Mouse (Mus musculus): ENCODE data around the gene Phka2. TPM values are rescaled to one million over a fixed set of nuclear protein-coding genes. Genes with fewer than 3 reads are reported as not detected.

Gene Phka2
- total RNA-seq, 2 experiments from 2014 or later = 24.9 to 44.0 TPM

GRCm38 (mm10) chrX:160592933-160593332 is 91.0 kb downstream of the Phka2 start:
- intact Hi-C loops (cut with DNase I) = no loop called here
- peak in 1 of 2 experiments; percentile 43 for DNase-seq (ENCODE audit: low spot score in 2 of 2)

GRCm38 (mm10) chrX:160598055-160598454 is 96.1 kb downstream of the Phka2 start:
- intact Hi-C loops (cut with DNase I) = no loop called here
- DNase-seq (ENCODE audit: low spot score in 2 of 2) = no peak

GRCm38 (mm10) chrX:160598562-160599458 is 96.8 kb downstream of the Phka2 start:
- no peak for DNase-seq (ENCODE audit: low spot score in 2 of 2)
- intact Hi-C loops (cut with DNase I) = no loop called here

- no peak for DNase-seq (ENCODE audit: low spot score in 2 of 2)
- intact Hi-C loops (cut with DNase I) = loop anchor here (5.0 kb wide), 2 partner anchors 171 to 396 kb away; no protein-coding TSS in a partner anchor
Measured at GRCm38 (mm10) chrX:160601053-160601452, 99.1 kb downstream of the Phka2 start.

- intact Hi-C loops (cut with DNase I) = loop anchor here (5.0 kb wide), 2 partner anchors 170 to 395 kb away; no protein-coding TSS in a partner anchor
- no peak for DNase-seq (ENCODE audit: low spot score in 2 of 2)
Measured at GRCm38 (mm10) chrX:160602770-160603169, 100.8 kb downstream of the Phka2 start.

GRCm38 (mm10) chrX:160603316-160603715 is 101.3 kb downstream of the Phka2 start:
- intact Hi-C loops (cut with DNase I) = loop anchor here (5.0 kb wide), 2 partner anchors 169 to 394 kb away; no protein-coding TSS in a partner anchor
- no peak for DNase-seq (ENCODE audit: low spot score in 2 of 2)

- intact Hi-C loops (cut with DNase I) = loop anchor here (5.0 kb wide), 2 partner anchors 168 to 393 kb away; no protein-coding TSS in a partner anchor
- peak in 1 of 2 experiments; percentile 67 for DNase-seq (ENCODE audit: low spot score in 2 of 2)
Measured at GRCm38 (mm10) chrX:160603981-160604541, 102.1 kb downstream of the Phka2 start.

DNA sequence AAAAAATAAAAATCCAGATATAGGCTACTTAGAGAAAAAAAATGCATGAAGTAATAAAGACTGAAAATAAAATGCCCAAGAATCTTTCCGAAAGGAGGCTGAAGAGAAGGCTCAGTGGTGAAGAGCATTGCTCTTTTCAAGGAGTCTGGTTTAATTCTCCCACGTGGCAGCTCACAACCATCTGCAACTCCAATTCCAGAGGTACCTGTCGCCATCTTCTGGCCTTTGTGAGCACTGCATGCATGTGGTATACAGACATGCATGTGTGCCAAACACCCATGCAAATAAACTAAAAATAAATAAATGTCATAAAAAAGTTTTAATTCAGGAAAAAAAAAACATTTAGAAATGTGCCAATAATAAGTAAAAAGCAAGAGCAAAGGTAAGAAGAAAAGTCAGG is 107.9 kb downstream of the Phka2 start:
- DNase-seq (ENCODE audit: low spot score in 2 of 2) = no peak
- intact Hi-C loops (cut with DNase I) = no loop called here

DNA sequence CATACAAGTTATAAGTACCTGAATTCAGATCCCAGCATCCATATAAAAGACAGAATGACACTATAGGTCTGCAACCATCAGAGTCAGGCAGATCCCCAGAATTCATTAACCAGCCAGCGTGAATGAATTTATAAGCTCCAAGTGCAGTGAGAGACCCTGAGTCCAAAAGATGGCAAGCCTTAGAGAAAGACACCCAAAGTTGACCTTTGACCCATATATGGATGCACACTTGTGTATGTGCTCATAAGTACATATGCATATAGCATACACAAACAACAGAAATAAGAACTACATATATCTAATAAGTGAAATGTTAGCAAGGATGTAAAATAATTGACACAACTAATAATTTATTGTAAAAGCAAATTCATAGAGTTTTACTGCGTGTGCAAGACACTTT is 108.5 kb downstream of the Phka2 start:
- DNase-seq (ENCODE audit: low spot score in 2 of 2) = no peak
- intact Hi-C loops (cut with DNase I) = no loop called here

DNA sequence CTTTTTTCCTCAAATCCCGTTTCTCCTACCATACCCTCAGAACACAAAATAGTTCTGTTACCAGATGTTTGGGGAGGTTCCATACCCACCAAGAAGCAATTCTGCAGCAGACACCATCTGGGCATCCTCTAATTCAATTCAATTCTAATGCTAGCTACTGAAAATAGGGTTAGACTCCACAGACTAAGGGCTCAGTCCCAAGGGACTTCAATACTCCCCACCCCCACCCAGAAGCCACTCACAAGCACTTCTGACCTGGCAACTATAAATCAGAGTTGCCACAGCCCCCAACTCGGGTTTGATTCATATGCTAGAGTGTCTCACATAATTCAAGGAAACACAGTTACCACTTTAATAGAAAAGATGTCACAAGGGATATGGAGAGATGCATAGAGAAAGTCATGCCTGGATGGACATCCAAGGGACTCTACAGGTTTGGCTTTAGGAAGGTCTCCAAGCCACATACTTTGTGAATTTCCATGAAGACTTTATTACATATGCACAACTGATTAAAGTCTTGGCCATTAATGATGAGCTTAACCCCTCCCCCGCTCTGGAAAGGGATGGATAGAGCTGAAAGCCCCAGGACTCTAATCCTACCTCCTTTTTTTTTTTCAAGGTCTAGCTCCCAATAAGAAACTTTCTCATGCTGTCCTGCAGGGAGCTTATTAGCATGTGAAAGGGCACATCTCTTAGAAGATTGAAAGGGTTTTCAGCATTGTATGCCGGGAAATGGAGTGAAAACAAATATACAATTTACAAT is 109.1 kb downstream of the Phka2 start:
- intact Hi-C loops (cut with DNase I) = no loop called here
- DNase-seq (ENCODE audit: low spot score in 2 of 2) = no peak

Other genes starting within 250 kb of the Phka2 start
- gene Adgrg2, start 111.5 kb upstream of the Phka2 start, total RNA-seq (2021) = 1 to 10 TPM in 1 of 2 experiments, under 1 TPM in 1; 0.64 to 1.3 TPM
- 1 to 10 TPM in 1 of 2 experiments, under 1 TPM in 1; 0.41 to 1.5 TPM for gene Ppef1, start 233.6 kb downstream of the Phka2 start, total RNA-seq (2021)